Mouse (Mus musculus) MEL (cell line): ENCODE data around the gene Prdm12. TPM values are rescaled to one million over a fixed set of nuclear protein-coding genes. Genes with fewer than 3 reads are reported as not detected.

Experiments used
- DNase-seq: peaks from one replicate; pipeline ENCODE4 v3.0.0; 2011; ENCODE audit warnings: low read depth, low spot score
- H3K27ac ChIP-seq: 2 replicates; pipeline ENCODE4 v1.5.1; 2012; ENCODE audit warnings: low read depth, mild to moderate bottlenecking, control low read depth, low read length, moderate library complexity; ENCODE audit not compliant: control insufficient read depth
- H3K27me3 ChIP-seq, 2 experiments: fragments of 150-350 bp in 1 of 2; sonication (generic) in 1 of 2; 2 replicates each; pipeline ENCODE4 v1.6.1; 2012; ENCODE audit warnings: low read length in 2 of 2, mild to moderate bottlenecking in 2 of 2, improper control_type of control experiment in 1 of 2, moderate library complexity in 1 of 2; ENCODE audit not compliant: insufficient read depth in 2 of 2, control insufficient read depth in 1 of 2
- H3K36me3 ChIP-seq, 2 experiments: 2 replicates each; pipeline ENCODE4 v1.6.1; 2012 to 2014; ENCODE audit warnings: low read length in 2 of 2, improper control_type of control experiment in 1 of 2, inconsistent platforms in 1 of 2, mild to moderate bottlenecking in 1 of 2; ENCODE audit not compliant: insufficient read depth in 2 of 2, control insufficient read depth in 1 of 2
- H3K4me1 ChIP-seq, 2 experiments: fragments of 150-350 bp in 1 of 2; sonication (generic) in 1 of 2; 2 replicates each; pipeline ENCODE4 v1.6.1; 2012; ENCODE audit warnings: low read length in 2 of 2, improper control_type of control experiment in 1 of 2, mild to moderate bottlenecking in 1 of 2; ENCODE audit not compliant: insufficient read depth in 2 of 2, control insufficient read depth in 1 of 2
- H3K4me3 ChIP-seq, 2 experiments: fragments of 150-350 bp in 1 of 2; sonication (generic) in 1 of 2; 2 replicates each; pipeline ENCODE4 v1.5.1; 2012; ENCODE audit warnings: low read depth in 2 of 2, low read length in 2 of 2, mild to moderate bottlenecking in 2 of 2, moderate library complexity in 2 of 2, control low read depth in 1 of 2, improper control_type of control experiment in 1 of 2; ENCODE audit not compliant: control insufficient read depth in 1 of 2, insufficient read depth in 1 of 2
- H3K79me2 ChIP-seq: 2 replicates; pipeline ENCODE4 v1.6.1; 2012; ENCODE audit warnings: mild to moderate bottlenecking, low read length, moderate library complexity; ENCODE audit not compliant: control insufficient read depth, poor library complexity, insufficient read depth
- H3K9ac ChIP-seq: 2 replicates; pipeline ENCODE4 v1.6.1; 2012; ENCODE audit warnings: low read depth, mild to moderate bottlenecking, control low read depth, low read length, moderate library complexity; ENCODE audit not compliant: control insufficient read depth, poor library complexity, severe bottlenecking
- H3K9me3 ChIP-seq: fragments of 150-350 bp; sonication (generic); replicated peaks from 2 replicates; pipeline ENCODE4 v1.6.1; 2012; ENCODE audit warnings: mild to moderate bottlenecking, low read length, improper control_type of control experiment, moderate library complexity; ENCODE audit not compliant: insufficient read depth
- CHD1 ChIP-seq: IDR thresholded peaks from 2 replicates; pipeline ENCODE4 v1.6.1; 2012; ENCODE audit warnings: low read depth, mild to moderate bottlenecking, inconsistent platforms, low read length, improper control_type of control experiment
- CTCF ChIP-seq, 3 experiments: IDR thresholded peaks in 2 of 3; conservative IDR thresholded peaks in 1 of 3; 2 replicates each; pipeline ENCODE4 v1.5.1; 2011 to 2012; ENCODE audit warnings: low read length in 3 of 3, low read depth in 2 of 3, mild to moderate bottlenecking in 2 of 3, improper control_type of control experiment in 1 of 3, inconsistent platforms in 1 of 3, mixed read lengths in 1 of 3, moderate library complexity in 1 of 3; ENCODE audit not compliant: control insufficient read depth in 1 of 3, insufficient read depth in 1 of 3, poor library complexity in 1 of 3, severe bottlenecking in 1 of 3
- EP300 ChIP-seq, 2 experiments: IDR thresholded peaks; 2 replicates each; pipeline ENCODE4 v1.6.1; 2011; ENCODE audit warnings: improper control_type of control experiment in 2 of 2, low read length in 2 of 2, low read depth in 1 of 2, mild to moderate bottlenecking in 1 of 2
- ETS1 ChIP-seq: IDR thresholded peaks from 2 replicates; pipeline ENCODE4 v1.6.1; 2012; ENCODE audit warnings: low read depth, mild to moderate bottlenecking, inconsistent platforms, low read length, improper control_type of control experiment, moderate library complexity
- GATA1 ChIP-seq: IDR thresholded peaks from 2 replicates; pipeline ENCODE4 v1.6.1; 2011; ENCODE audit warnings: low read depth, low read length, improper control_type of control experiment
- HCFC1 ChIP-seq: IDR thresholded peaks from 2 replicates; pipeline ENCODE4 v1.6.1; 2012; ENCODE audit warnings: low read depth, mild to moderate bottlenecking, inconsistent platforms, low read length, improper control_type of control experiment, moderate library complexity
- KAT2A ChIP-seq: conservative IDR thresholded peaks from 2 replicates; pipeline ENCODE4 v1.6.1; 2012; ENCODE audit warnings: low read depth, low read length, improper control_type of control experiment, inconsistent platforms
- MAFK ChIP-seq: IDR thresholded peaks from 2 replicates; pipeline ENCODE4 v1.6.1; 2011; ENCODE audit warnings: low read depth, mild to moderate bottlenecking, low read length, improper control_type of control experiment, borderline replicate concordance
- MAX ChIP-seq: IDR thresholded peaks from 2 replicates; pipeline ENCODE4 v1.6.1; 2011; ENCODE audit warnings: low read length, improper control_type of control experiment
- MEF2A ChIP-seq: IDR thresholded peaks from 2 replicates; pipeline ENCODE4 v1.6.1; 2014; ENCODE audit warnings: low read depth, mild to moderate bottlenecking, inconsistent platforms, low read length, improper control_type of control experiment; ENCODE audit not compliant: poor library complexity, insufficient replicate concordance, severe bottlenecking; ENCODE audit errors: extremely low read depth
- MXI1 ChIP-seq: IDR thresholded peaks from 2 replicates; pipeline ENCODE4 v1.6.1; 2011; ENCODE audit warnings: mild to moderate bottlenecking, low read depth, low read length, improper control_type of control experiment
- MYB ChIP-seq: IDR thresholded peaks from 2 replicates; pipeline ENCODE4 v1.6.1; 2011; ENCODE audit warnings: mild to moderate bottlenecking, low read depth, low read length, improper control_type of control experiment
- NELFE ChIP-seq: IDR thresholded peaks from 2 replicates; pipeline ENCODE4 v1.6.1; 2011; ENCODE audit warnings: low read depth, low read length, improper control_type of control experiment
- POLR2A ChIP-seq, 2 experiments: IDR thresholded peaks; 2 replicates each; pipeline ENCODE4 v1.6.1; 2011 to 2012; ENCODE audit warnings: low read length in 2 of 2, mild to moderate bottlenecking in 2 of 2, control low read depth in 1 of 2, improper control_type of control experiment in 1 of 2, low read depth in 1 of 2, moderate library complexity in 1 of 2; ENCODE audit not compliant: control insufficient read depth in 1 of 2, insufficient read depth in 1 of 2, poor library complexity in 1 of 2
- POLR2AphosphoS2 ChIP-seq: IDR thresholded peaks from 2 replicates; pipeline ENCODE4 v1.6.1; 2011; ENCODE audit warnings: low read length, improper control_type of control experiment
- RCOR1 ChIP-seq: IDR thresholded peaks from 2 replicates; pipeline ENCODE4 v1.6.1; 2012; ENCODE audit warnings: low read depth, mild to moderate bottlenecking, inconsistent platforms, low read length, improper control_type of control experiment
- SMC3 ChIP-seq: IDR thresholded peaks from 2 replicates; pipeline ENCODE4 v1.6.1; 2011; ENCODE audit warnings: low read depth, low read length, improper control_type of control experiment
- TAL1 ChIP-seq: IDR thresholded peaks from 2 replicates; pipeline ENCODE4 v1.6.1; 2012; ENCODE audit warnings: mild to moderate bottlenecking, inconsistent platforms, low read length, moderate library complexity, mixed read lengths
- TBP ChIP-seq: IDR thresholded peaks from 2 replicates; pipeline ENCODE4 v1.8.0; 2011; ENCODE audit warnings: low read depth, low read length, improper control_type of control experiment
- USF1 ChIP-seq: IDR thresholded peaks from 2 replicates; pipeline ENCODE4 v1.6.1; 2014; ENCODE audit warnings: low read depth, mild to moderate bottlenecking, inconsistent platforms, low read length, improper control_type of control experiment, moderate library complexity
- USF2 ChIP-seq, 2 experiments: IDR thresholded peaks; 2 replicates each; pipeline ENCODE4 v1.6.1; 2011 to 2012; ENCODE audit warnings: improper control_type of control experiment in 2 of 2, low read length in 2 of 2, borderline replicate concordance in 1 of 2, inconsistent platforms in 1 of 2, low read depth in 1 of 2, mild to moderate bottlenecking in 1 of 2; ENCODE audit not compliant: insufficient read depth in 1 of 2
- ZC3H11A ChIP-seq: IDR thresholded peaks from 2 replicates; pipeline ENCODE4 v1.6.1; 2012; ENCODE audit warnings: low read depth, mild to moderate bottlenecking, inconsistent platforms, low read length, improper control_type of control experiment
- ZMIZ1 ChIP-seq: IDR thresholded peaks from 2 replicates; pipeline ENCODE4 v1.6.1; 2012; ENCODE audit warnings: low read depth, mild to moderate bottlenecking, inconsistent platforms, low read length, improper control_type of control experiment, moderate library complexity
- ZNF384 ChIP-seq: IDR thresholded peaks from 2 replicates; pipeline ENCODE4 v1.6.1; 2012; ENCODE audit warnings: low read depth, mild to moderate bottlenecking, inconsistent platforms, low read length, improper control_type of control experiment
- polyA plus RNA-seq, 2 experiments: library from polyadenylated mRNA; stranded (reverse) in 1 of 2; unstranded in 1 of 2; fragments of >175 nt in 1 of 2; fragments of >200 nt in 1 of 2; gene quantifications; 2 replicates each; pipeline versions ENCODE4 v1.2.1 to v1.2.4; 2012; ENCODE audit warnings: low replicate concordance in 2 of 2, low read depth in 1 of 2; ENCODE audit not compliant: insufficient read length in 2 of 2, insufficient read depth in 1 of 2, missing spikeins in 1 of 2
- total RNA-seq: library from RNA; depleted of rRNA; stranded (reverse); fragments of 300-350 nt; gene quantifications from 2 replicates; pipeline ENCODE4 v1.2.3, GENCODE M21; 2012

Gene Prdm12
- total and polyA plus RNA-seq, 3 experiments: not detected

- Histone ChIP-seq H3K9me3 (no peaks in the 10 kb centered on the region), H3K36me3 (no peaks in the 10 kb centered on the region), H3K4me3 (no peak overlapping the region), H3K27ac (no peak overlapping the region), H3K9ac (no peak overlapping the region), H3K79me2 (no peaks in the 10 kb centered on the region), H3K27me3 (no peaks in the 10 kb centered on the region), H3K4me1 (no peaks in the 10 kb centered on the region)
- no peak for TF ChIP-seq ZC3H11A
- TF ChIP-seq POLR2AphosphoS2: no peak
- TF ChIP-seq MAFK: no peak
- no peak for TF ChIP-seq ETS1
- TF ChIP-seq NELFE: no peak
- no peak for TF ChIP-seq HCFC1
- no peak for TF ChIP-seq EP300 (IDR thresholded peaks at IDR 0.05; ENCODE audit: low read depth in 1 of 2, low read length in 2 of 2)
- no peak for TF ChIP-seq USF1
- TF ChIP-seq GATA1: no peak
- TF ChIP-seq MYB: no peak
- TF ChIP-seq MXI1: no peak
- TF ChIP-seq SMC3: no peak
- TF ChIP-seq ZMIZ1: no peak
- no peak for TF ChIP-seq TBP
- no peak for TF ChIP-seq USF2 (IDR thresholded peaks at IDR 0.05; ENCODE audit: borderline replicate concordance in 1 of 2, insufficient read depth in 1 of 2, low read depth in 1 of 2, low read length in 2 of 2)
- no peak for DNase-seq
These were observed 3.1 kb upstream of the Prdm12 start for GRCm38 (mm10) chr2:31636742-31637141.

- Histone ChIP-seq H3K9me3 (no peaks in the 10 kb centered on the region), H3K4me1 (no peaks in the 10 kb centered on the region), H3K4me3 (no peak overlapping the region)
- TF ChIP-seq MEF2A: no peak
- TF ChIP-seq SMC3: no peak
- no peak for TF ChIP-seq CHD1
- TF ChIP-seq USF1: no peak
- no peak for TF ChIP-seq POLR2A (IDR thresholded peaks at IDR 0.05; ENCODE audit: control insufficient read depth in 1 of 2, insufficient read depth in 1 of 2, low read depth in 1 of 2, low read length in 2 of 2, poor library complexity in 1 of 2)
- no peak for TF ChIP-seq RCOR1
- no peak for TF ChIP-seq ZNF384
- no peak for TF ChIP-seq CTCF (IDR thresholded peaks at IDR 0.05 in 2 of 3, conservative IDR thresholded peaks at IDR 0.05 in 1 of 3; ENCODE audit: control insufficient read depth in 1 of 3, insufficient read depth in 1 of 3, low read depth in 2 of 3, low read length in 3 of 3, poor library complexity in 1 of 3, severe bottlenecking in 1 of 3)
- no peak for TF ChIP-seq KAT2A
- TF ChIP-seq MAFK: no peak
- TF ChIP-seq ZC3H11A: no peak
- TF ChIP-seq EP300 (IDR thresholded peaks at IDR 0.05; ENCODE audit: low read depth in 1 of 2, low read length in 2 of 2): no peak
- no peak for TF ChIP-seq TBP
- no peak for TF ChIP-seq MAX
- TF ChIP-seq TAL1: no peak
- no peak for TF ChIP-seq POLR2AphosphoS2
- TF ChIP-seq, all 39 proteins: peak for 0
- no peak overlapping the region for H3K9ac ChIP-seq
- no peaks in the 10 kb centered on the region for H3K79me2 ChIP-seq
- no peak for DNase-seq
- no peaks in the 10 kb centered on the region for H3K27me3 ChIP-seq
- no peaks in the 10 kb centered on the region for H3K36me3 ChIP-seq
- H3K27ac ChIP-seq: no peak overlapping the region
These were observed 2.5 kb upstream of the Prdm12 start for GRCm38 (mm10) chr2:31637311-31637710.
